Mouse (Mus musculus): ENCODE measurements around the gene Tmigd3. TPM values are rescaled to one million over a fixed set of nuclear protein-coding genes. Genes with fewer than 3 reads are reported as not detected.

Gene Tmigd3
- total RNA-seq, 2 experiments from 2014 or later: not detected

DNA sequence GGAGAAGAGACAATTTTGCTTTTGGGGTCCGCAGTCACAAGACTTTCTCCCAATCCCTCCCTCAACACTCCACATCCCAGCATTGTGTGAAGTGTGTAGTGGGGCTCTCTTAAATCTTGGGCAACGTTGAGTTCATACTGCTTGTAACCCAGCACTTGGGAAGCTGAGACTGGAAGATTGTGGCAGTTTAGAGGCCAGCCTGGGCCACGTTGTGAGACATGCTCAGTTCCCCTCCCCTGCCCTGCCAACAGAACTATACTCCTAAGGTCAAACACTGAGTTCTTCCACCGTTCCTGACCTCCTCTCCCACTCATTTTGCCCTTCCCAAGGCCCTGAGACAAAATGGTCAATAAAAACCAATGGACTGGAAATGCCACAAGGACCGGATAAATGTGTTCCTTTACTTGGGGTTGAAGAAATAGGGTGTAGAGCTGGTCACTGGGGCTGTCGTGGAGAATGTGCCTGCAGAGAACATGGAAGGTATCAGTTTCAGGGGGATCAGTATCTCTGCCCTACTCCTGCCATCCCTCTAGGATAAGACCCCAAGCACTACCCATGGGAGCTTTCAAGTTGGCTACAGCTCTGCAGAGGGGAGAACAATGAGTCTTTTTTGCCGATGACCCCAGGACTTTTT lies 57.0 kb downstream of the Tmigd3 start:
- no peak for ATAC-seq (replicated peaks; ENCODE audit: low FRiP score, poor library complexity, severe bottlenecking)

DNA sequence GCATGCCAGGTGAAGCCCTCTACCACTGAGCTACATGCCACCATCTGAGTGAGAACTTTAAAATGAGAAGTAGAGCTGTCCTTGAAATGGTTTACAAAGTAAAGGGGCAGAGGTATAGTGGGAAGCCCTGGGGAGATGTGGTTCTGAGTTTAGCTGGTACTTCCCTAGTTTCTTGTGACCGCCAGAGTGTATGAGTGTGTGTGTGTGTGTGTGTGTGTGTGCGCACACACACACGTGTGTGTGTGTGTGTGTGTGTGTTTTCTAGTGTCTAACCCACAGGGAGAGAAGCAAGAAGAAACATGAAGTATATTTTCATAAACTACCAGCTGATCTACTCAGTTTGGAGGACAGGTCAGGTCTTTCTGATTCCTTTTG lies 57.5 kb downstream of the Tmigd3 start:
- no peak for ATAC-seq (replicated peaks; ENCODE audit: low FRiP score, poor library complexity, severe bottlenecking)

DNA sequence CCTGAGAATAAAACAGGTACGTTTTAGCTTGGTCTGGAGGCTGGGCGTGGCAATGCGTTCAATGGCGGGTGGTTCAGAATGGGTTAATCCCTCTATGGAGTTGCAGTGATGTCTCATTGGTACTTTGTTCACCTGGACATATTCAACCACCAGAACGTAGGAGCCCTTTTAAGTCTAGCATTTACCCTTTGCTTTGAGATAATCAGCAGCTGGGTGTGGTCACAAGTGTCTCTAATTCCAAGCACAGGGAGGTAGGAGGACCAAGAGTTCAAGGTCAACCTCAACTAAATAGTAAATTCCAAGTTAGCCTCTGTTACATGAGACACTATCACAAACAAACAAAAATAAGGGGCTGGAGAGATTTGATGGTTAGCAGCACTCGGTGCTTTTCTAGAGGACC lies 58.1 kb downstream of the Tmigd3 start:
- ATAC-seq (replicated peaks; ENCODE audit: low FRiP score, poor library complexity, severe bottlenecking): no peak

DNA sequence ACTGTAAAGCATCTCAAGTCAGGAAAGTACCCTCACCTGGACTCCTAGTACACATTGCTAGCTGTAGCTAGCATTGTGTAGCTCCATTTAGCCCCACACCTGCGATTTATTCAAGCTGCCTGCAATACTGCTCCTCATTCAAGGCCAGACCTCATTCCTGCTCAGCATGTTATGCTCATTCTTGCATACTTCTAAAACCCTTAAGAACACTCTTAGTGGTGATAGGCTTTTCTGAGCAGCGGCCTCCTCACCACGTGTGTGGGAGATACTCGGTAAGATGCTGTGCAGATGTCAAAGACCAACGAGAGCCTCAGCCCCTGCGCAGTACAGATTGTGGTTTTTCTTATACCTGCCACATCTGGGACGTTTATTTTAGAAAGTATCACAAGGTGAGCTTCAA lies 59.1 kb downstream of the Tmigd3 start:
- no peak for ATAC-seq (replicated peaks; ENCODE audit: low FRiP score, poor library complexity, severe bottlenecking)

DNA sequence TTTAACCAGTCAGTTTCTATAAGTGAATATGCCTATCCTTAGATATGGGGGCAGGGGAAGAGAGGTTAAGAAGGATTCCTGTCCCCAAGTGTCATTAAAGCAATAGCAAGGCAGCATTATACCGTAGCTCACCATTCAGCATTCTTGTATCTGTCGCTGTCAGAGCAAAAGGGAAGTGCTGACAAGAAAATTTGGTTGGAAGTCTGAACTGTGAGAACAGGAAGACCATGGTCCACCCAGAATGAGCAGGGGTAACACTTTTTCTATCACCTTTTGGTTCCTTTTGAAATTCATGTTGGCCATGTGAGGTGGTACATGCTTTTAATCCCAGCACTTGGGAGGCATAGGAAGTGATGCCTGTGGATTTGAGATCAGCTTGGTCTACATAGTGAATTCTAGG lies 60.4 kb downstream of the Tmigd3 start:
- no peak for ATAC-seq (replicated peaks; ENCODE audit: low FRiP score, poor library complexity, severe bottlenecking)

DNA sequence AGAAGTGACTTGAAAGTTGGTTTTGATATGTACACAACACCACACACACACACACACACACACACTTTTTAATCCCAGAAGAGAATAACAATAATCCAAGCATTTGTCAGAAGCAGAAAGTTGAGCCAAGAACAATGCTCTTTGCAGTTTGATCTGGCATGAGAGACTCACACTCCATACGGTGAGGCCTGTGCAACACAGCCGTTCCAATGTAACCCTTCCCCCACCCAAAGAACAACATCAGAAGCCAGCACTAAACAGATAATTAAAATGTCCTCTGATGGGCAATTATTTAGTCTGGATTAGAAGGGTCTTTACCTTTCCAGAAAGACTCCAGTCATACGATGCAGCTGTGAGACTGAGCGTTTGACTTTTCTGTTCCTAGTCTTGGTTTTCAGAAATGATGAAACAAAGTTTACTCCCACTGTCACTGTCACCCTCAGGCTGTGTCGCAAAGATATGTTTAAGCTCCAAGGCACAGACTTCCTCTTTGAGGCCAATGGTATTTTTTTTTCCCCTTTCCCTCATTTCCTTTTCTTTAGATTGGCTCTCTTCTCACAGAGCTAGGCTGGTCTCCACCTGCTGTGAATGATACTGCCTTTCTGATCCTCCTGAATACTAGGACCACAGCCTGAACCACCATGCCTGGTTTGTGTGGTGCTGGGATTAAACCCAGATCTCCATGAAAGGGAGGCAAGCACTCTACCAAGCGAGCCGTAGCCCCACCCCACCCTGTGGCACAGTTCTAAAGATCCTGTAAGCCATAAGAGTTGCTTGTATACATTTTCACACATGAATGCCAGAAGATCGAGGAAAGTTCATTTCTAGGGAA lies 61.8 kb downstream of the Tmigd3 start, which contains the start of gene I830077J02Rik:
Gene I830077J02Rik (minus strand): TSS at position 425 of the 832 bp plus-strand sequence.
- no peak for ATAC-seq (replicated peaks; ENCODE audit: low FRiP score, poor library complexity, severe bottlenecking)

DNA sequence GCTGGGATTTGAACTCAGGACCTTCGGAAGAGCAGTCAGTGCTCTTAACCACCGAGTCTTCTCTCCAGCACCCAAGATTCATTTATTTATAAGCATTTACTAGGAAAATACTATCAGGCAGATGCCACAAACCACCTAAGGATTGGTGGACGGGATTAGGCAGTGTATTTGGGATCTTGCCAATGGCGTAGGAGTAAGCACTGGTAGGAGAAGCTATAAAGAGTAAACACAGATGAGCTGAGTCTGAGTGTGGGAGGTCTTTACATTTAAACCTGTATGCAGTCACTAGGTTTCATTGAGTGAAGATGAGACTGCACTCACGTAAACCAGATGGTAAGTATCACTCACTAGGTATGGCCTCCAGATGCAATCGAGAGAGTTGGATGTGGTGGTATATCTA lies 63.2 kb downstream of the Tmigd3 start:
- ATAC-seq (replicated peaks; ENCODE audit: low FRiP score, poor library complexity, severe bottlenecking): no peak

DNA sequence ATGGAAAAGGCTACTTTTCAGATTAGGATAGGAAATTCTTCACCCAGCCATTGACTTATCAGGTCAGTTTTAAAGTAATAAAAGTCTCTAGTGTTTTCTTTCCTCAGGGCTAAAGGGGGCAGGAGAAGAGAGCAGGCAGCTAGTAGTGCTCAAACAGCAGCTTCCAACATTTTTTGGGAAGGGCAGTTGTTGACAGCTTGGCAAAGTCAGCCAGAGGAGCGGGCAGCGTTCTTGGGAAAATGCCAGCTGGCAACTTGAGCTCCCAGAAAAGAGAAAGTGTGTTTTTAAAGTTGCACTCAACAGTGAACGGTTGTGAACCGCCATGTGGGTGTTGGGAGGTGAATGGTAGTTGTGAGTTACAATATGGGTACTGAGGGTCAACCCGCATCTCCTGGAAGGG lies 64.3 kb downstream of the Tmigd3 start:
- no peak for ATAC-seq (replicated peaks; ENCODE audit: low FRiP score, poor library complexity, severe bottlenecking)

DNA sequence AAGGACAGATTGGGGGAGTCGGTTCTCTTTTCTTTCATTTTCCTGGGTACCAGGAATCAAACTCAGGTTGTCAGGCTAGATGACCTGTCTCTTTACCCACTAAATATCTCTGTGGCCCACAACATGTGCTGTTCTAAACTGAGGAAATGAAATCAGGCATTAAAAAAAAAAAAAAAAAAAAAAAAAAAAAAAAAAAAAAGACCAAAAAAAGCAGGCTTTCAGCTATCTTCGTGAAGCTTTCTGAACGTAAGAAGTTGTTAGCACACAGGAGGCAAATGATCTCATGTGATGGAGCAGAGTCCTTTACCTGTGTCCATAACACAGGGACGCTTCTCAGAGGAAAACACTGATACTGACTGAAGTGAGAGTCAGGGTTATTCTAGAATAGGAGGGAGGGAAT lies 65.4 kb downstream of the Tmigd3 start:
- ATAC-seq (replicated peaks; ENCODE audit: low FRiP score, poor library complexity, severe bottlenecking): no peak

DNA sequence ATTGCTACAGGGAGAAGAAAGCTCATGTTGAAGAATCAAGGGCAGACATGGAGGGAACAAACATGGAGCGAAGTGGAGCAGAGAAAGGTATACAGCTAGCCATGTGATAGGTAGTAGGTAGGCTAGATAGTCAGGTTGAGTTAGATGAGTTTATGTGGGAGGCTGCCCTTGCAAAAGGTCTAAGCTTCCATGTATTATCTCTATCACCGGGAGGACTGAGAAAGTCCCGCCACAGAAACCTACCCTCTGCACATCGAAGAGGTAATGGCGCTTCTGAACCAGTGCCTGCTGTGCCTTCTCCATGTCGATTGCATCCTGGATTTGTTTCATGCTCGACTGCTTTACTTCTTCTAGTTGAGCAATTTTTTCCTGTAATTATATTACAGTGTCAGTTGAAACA lies 80.6 kb downstream of the Tmigd3 start:
- ATAC-seq (replicated peaks; ENCODE audit: low FRiP score, poor library complexity, severe bottlenecking): no peak

DNA sequence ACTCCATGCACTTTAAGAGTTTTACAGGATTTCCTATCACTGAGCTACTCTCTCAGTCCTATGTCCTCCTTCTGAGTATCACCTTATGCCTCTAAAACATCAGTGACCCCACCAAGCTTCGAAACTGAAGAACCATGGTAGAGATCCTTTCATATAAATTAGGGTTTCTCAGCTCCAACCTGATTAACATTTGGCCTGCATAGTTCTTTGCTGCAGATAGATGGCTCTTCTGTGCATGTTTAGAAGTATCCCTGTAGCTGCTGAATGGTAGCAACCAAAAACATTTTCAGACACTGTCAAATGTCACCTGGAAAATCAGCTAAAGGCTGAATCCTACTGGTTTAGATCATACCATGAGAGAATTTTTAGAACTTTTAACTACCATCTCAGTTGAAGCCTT lies 86.5 kb downstream of the Tmigd3 start:
- no peak for ATAC-seq (replicated peaks; ENCODE audit: low FRiP score, poor library complexity, severe bottlenecking)

DNA sequence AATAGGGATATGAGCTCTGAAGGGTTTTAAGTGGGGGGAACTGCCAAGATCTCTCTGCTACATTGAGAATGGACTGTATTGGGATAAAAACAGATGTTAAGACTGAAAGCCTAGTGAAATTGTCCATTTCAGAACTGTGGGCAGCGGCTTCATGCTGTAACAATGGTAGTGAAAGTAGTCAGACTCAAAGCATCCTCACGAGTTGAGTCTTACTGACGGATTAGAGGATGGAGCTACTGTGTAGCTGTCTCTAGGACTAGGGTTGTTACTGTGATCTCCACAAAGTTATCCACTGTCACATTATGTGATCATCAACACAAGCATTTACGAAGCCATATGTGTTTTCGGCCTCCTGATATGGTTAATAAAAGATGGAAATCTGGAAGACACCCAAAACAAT lies 87.5 kb downstream of the Tmigd3 start:
- ATAC-seq (replicated peaks; ENCODE audit: low FRiP score, poor library complexity, severe bottlenecking): no peak

DNA sequence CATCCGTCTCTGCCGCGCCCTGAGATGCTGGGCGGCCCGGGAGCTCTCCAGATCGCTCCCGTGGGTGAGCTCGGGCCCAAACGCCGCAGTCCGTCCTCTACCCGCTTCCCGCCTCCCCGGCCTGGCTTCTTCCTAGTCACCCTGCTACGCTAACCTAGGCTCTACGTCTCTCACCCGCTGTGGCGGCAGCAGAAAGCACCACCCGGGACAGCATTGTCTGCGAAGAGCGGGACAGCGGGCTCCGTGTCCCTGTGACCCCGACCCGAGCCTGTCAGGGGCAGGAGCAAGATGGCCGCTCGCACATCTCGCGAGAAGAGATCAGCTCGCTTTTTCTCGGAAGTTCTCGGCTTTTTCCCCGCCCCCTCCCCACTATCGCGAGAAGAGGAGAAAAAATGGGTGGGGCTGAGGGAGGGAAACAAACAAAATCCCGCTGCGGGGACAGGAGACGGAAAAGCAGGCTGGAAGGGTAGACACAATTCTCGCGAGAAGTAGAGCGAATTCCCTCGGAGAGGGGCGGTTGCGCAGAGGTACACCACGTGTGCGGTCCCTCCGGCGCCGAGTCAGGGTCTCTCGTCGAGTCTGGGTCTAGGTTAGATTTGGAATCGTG lies 88.4 kb downstream of the Tmigd3 start, which contains the start of gene Wdr77:
Gene Wdr77 (plus strand): TSS at position 396 of the 607 bp plus-strand sequence.
- ATAC-seq (replicated peaks; ENCODE audit: low FRiP score, poor library complexity, severe bottlenecking): peak; percentile 93

DNA sequence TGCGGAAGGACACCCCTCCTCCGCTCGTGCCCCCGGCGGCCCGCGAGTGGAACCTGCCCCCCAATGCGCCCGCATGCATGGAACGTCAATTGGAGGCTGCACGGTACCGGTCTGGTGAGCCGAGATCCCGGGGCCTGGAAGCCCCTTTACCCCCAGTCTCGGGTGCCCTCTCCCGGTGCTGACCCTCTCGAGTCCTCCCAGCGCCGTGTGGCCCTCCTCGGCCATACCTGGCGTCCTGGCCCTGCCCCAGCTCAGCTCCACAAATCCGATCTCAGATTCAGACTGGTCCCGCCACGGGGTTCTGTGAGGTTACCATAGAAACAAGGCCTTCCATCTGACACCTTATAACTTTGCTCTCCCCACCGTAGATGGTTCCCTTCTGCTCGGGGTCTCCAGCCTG lies 88.9 kb downstream of the Tmigd3 start:
- no peak for ATAC-seq (replicated peaks; ENCODE audit: low FRiP score, poor library complexity, severe bottlenecking)

DNA sequence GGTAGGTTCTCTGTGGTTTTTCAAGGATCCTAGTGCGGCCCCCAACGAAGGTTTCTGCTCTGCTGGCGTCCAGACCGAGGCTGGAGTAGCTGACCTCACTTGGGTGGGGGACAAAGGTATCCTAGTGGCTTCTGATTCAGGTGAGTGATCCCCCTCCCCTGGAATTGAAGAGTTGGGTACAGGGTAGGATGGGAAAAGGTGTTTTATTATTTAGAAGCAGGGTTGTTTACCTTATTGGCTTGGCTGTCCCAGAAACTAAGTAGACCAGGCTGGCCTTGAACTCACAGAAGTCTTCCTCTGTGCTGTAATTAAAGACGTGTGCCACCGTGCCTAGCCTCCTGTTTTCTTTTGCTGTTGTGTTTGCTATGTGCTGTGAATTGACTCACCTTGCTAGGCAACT lies 89.3 kb downstream of the Tmigd3 start, which contains the start of gene Atp5f1:
Gene Atp5f1 (minus strand): TSS at position 101 of the 400 bp plus-strand sequence.
- ATAC-seq (replicated peaks; ENCODE audit: low FRiP score, poor library complexity, severe bottlenecking): no peak

DNA sequence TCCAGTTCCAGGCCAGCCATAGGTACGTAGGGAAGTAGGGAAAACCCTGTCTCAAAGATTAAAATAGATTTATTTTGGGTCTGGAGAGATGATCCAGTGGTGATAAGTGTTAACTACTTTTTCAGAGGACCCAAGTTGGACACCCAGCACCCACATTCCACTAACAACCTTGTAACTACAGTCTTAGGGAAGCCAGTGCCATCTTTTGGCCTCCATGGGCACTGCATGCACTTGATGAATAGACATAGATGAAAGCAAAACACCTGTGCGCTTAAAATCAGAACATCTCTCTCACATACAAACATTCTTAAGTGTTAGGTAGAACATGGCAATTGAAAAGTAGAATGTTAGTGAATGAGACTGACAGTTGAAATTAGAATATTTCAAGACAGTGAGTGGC lies 90.0 kb downstream of the Tmigd3 start:
- no peak for ATAC-seq (replicated peaks; ENCODE audit: low FRiP score, poor library complexity, severe bottlenecking)

DNA sequence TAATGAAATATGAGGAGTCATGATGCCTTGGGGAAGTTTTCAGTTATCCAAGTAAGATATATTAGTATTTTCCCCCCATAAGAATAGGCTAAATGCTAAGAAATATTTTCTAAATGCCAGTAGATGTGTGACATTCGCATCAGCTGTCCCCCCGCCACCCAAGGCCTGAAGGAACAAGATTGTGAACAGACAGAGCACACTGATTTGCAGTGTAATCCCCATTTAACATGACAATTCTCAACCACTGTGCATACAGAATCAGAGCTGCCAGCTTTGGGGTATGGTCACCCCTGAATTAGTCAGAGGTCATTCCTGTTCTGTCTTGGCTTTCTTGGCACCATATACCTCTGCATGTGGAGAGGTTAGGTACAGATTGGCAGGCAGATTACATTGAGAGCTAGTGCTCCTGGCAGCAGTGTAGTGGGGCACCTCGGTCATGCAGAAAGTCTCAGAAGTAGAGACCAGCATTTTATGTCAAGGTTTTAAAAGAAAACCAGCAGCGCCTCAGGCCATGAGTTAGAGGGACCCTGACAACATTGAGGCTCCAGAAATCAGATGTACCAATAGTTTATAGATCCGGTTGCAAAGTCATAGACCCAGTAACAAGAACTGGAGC lies 101.2 kb downstream of the Tmigd3 start:
- no peak for ATAC-seq (replicated peaks; ENCODE audit: low FRiP score, poor library complexity, severe bottlenecking)

DNA sequence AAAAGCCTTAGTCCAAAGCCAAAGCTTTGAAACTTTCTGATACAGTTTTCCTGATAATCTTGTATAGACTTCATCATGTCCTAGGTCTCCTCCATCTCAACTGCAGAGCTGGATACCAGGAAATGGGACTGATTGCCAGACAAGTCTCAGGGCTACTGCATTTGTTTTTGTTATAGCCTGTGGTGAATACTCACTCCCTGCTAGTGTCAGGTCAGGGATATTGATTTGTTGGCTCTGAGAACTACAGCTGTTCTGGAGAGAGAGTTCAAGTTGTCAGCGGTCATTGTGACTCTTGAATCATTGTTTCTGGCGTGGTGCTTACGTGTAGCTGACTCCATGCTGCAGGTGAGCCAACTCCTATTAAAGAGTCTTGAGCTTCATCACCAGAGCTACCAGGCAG lies 102.7 kb downstream of the Tmigd3 start, which contains the start of gene Ovgp1:
Gene Ovgp1 (plus strand): TSS at position 301 of the 400 bp plus-strand sequence.
- ATAC-seq (replicated peaks; ENCODE audit: low FRiP score, poor library complexity, severe bottlenecking): no peak

Data from erythroid progenitor cell, adult 5-6 weeks (primary cell).